In genomic region chr1:84488546-84488945, GRCm38 (mm10) we compare ENCODE assay signal across 21 mouse cellular contexts.
A peak's percentile ranks its signal among the peaks of the same experiment; 100 is the strongest.
DNase-seq lines count a peak whose midpoint lies in the region; ATAC-seq lines count a peak whose summit lies in the region.
"Had no signal": no experiment of that assay in that cellular context is flagged by ENCODE, and none has a peak within 500 bp of the region (broad histone marks: within the 10 kb centered on the region; RNA-seq: fewer than 3 reads in every experiment).

No protein-coding gene starts in this region.

- H3K4me2 ChIP-seq in hindbrain, embryonic 13.5 days: no peak overlapping the region
- no peak overlapping the region for H3K4me2 ChIP-seq in hindbrain, embryonic 11.5 days (replicated peaks; ENCODE audit: low read depth, low read length)
- no peak overlapping the region for H3K4me2 ChIP-seq in hindbrain, embryonic 15.5 days
- H3K4me2 ChIP-seq in hindbrain, embryonic 12.5 days (replicated peaks): no peak overlapping the region
- H3K4me2 ChIP-seq in midbrain, embryonic 11.5 days: no peak overlapping the region
- no peak overlapping the region for H3K4me2 ChIP-seq in midbrain, embryonic 16.5 days (ENCODE audit: low read length)
- H3K4me2 ChIP-seq: embryonic facial prominence, embryonic 13.5 days; embryonic facial prominence, embryonic 15.5 days; forebrain, embryonic 12.5 days had no signal

- 94% methylated on average over 1 of the region's 1 CpGs for WGBS in hindbrain, embryonic 13.5 days
- 90% methylated on average over 1 of the region's 1 CpGs for WGBS in hindbrain, embryonic 11.5 days
- 100% methylated on average over 1 of the region's 1 CpGs for whole genome bisulfite sequencing in hindbrain, embryonic 15.5 days
- WGBS in hindbrain, embryonic 12.5 days: 87% methylated on average over 1 of the region's 1 CpGs
- 92% methylated on average over 1 of the region's 1 CpGs for WGBS in midbrain, embryonic 11.5 days
- WGBS in midbrain, embryonic 16.5 days: 93% methylated on average over 1 of the region's 1 CpGs

- H3K27me3 ChIP-seq in hindbrain, embryonic 13.5 days: no peaks in the 10 kb centered on the region
- no peaks in the 10 kb centered on the region for H3K27me3 ChIP-seq in hindbrain, embryonic 11.5 days (ENCODE audit: control insufficient read depth, insufficient read depth, low read length)
- no peaks in the 10 kb centered on the region for H3K27me3 ChIP-seq in hindbrain, embryonic 15.5 days
- H3K27me3 ChIP-seq in hindbrain, embryonic 12.5 days: no peaks in the 10 kb centered on the region
- H3K27me3 ChIP-seq in midbrain, embryonic 11.5 days (ENCODE audit: control insufficient read depth, insufficient read depth, low read length): no peaks in the 10 kb centered on the region
- no peaks in the 10 kb centered on the region for H3K27me3 ChIP-seq in midbrain, embryonic 16.5 days (ENCODE audit: control insufficient read depth, insufficient read depth, low read depth, low read length)
- H3K27me3 ChIP-seq: embryonic facial prominence, embryonic 13.5 days; embryonic facial prominence, embryonic 15.5 days; forebrain, embryonic 12.5 days had no signal

- no peak for DNase-seq in hindbrain, embryonic 11.5 days (ENCODE audit: low spot score)
- peak; percentile 57 for DNase-seq in midbrain, embryonic 11.5 days (ENCODE audit: low spot score, missing footprints)
- DNase-seq: adrenal gland, postnatal 10 days; adrenal gland, postnatal 25 days; cerebellum, adult 11 months; cerebellum, adult 18-20 months; cerebellum, adult 8-10 months; cerebellum, adult 9-11 months; cerebellum, postnatal 14 days; cerebellum, postnatal 36 days; embryo, embryonic 11 days had no signal

- no peak overlapping the region for H3K9ac ChIP-seq in hindbrain, embryonic 13.5 days
- H3K9ac ChIP-seq in hindbrain, embryonic 11.5 days (ENCODE audit: low read depth, low read length): no peak overlapping the region
- no peak overlapping the region for H3K9ac ChIP-seq in hindbrain, embryonic 15.5 days
- no peak overlapping the region for H3K9ac ChIP-seq in hindbrain, embryonic 12.5 days
- H3K9ac ChIP-seq in midbrain, embryonic 11.5 days (ENCODE audit: low read length): no peak overlapping the region
- H3K9ac ChIP-seq in midbrain, embryonic 16.5 days (ENCODE audit: low read depth, low read length): no peak overlapping the region
- H3K9ac ChIP-seq: embryonic facial prominence, embryonic 13.5 days; embryonic facial prominence, embryonic 15.5 days; forebrain, embryonic 12.5 days had no signal

- ATAC-seq in hindbrain, embryonic 13.5 days (ENCODE audit: low FRiP score): 0 out of 2 replicates have a peak, but pooled peaks have one; percentile 65
- ATAC-seq in hindbrain, embryonic 11.5 days (ENCODE audit: low FRiP score): no peak
- ATAC-seq in hindbrain, embryonic 15.5 days (ENCODE audit: low FRiP score, low read depth): peak; percentile 13; the same call in 1 of the 2 replicates
- ATAC-seq in hindbrain, embryonic 12.5 days (ENCODE audit: low FRiP score): no peak
- no peak for ATAC-seq in midbrain, embryonic 11.5 days (ENCODE audit: low FRiP score)
- ATAC-seq in midbrain, embryonic 16.5 days: no peak
- ATAC-seq: forebrain, embryonic 14.5 days had no signal

- H3K9me3 ChIP-seq in hindbrain, embryonic 13.5 days: no peaks in the 10 kb centered on the region
- no peaks in the 10 kb centered on the region for H3K9me3 ChIP-seq in hindbrain, embryonic 11.5 days (ENCODE audit: control insufficient read depth, low read length)
- no peaks in the 10 kb centered on the region for H3K9me3 ChIP-seq in hindbrain, embryonic 15.5 days
- H3K9me3 ChIP-seq in hindbrain, embryonic 12.5 days (replicated peaks): no peaks in the 10 kb centered on the region
- no peaks in the 10 kb centered on the region for H3K9me3 ChIP-seq in midbrain, embryonic 11.5 days (ENCODE audit: control insufficient read depth, low read length)
- no peaks in the 10 kb centered on the region for H3K9me3 ChIP-seq in midbrain, embryonic 16.5 days (replicated peaks; ENCODE audit: control insufficient read depth, low read length, poor library complexity, severe bottlenecking)
- H3K9me3 ChIP-seq: embryonic facial prominence, embryonic 13.5 days; embryonic facial prominence, embryonic 15.5 days; forebrain, embryonic 10.5 days; forebrain, embryonic 12.5 days had no signal

- no peak overlapping the region for H3K27ac ChIP-seq in hindbrain, embryonic 13.5 days
- no peak overlapping the region for H3K27ac ChIP-seq in hindbrain, embryonic 11.5 days (ENCODE audit: low read depth, low read length)
- H3K27ac ChIP-seq in hindbrain, embryonic 15.5 days (replicated peaks): no peak overlapping the region
- H3K27ac ChIP-seq in hindbrain, embryonic 12.5 days: no peak overlapping the region
- no peak overlapping the region for H3K27ac ChIP-seq in midbrain, embryonic 11.5 days (ENCODE audit: low read depth, low read length)
- H3K27ac ChIP-seq in midbrain, embryonic 16.5 days (ENCODE audit: low read length): no peak overlapping the region
- H3K27ac ChIP-seq: embryonic facial prominence, embryonic 13.5 days; embryonic facial prominence, embryonic 15.5 days; forebrain, embryonic 10.5 days; forebrain, embryonic 12.5 days had no signal

- H3K36me3 ChIP-seq in hindbrain, embryonic 13.5 days: peaks cover 3% of the 10 kb centered on the region; the same call in 1 of the 2 replicates
- no peaks in the 10 kb centered on the region for H3K36me3 ChIP-seq in hindbrain, embryonic 11.5 days (ENCODE audit: control insufficient read depth, insufficient read depth, low read length)
- H3K36me3 ChIP-seq in hindbrain, embryonic 15.5 days: no peaks in the 10 kb centered on the region
- no peaks in the 10 kb centered on the region for H3K36me3 ChIP-seq in hindbrain, embryonic 12.5 days
- no peaks in the 10 kb centered on the region for H3K36me3 ChIP-seq in midbrain, embryonic 11.5 days (ENCODE audit: control insufficient read depth, insufficient read depth, low read length)
- no peaks in the 10 kb centered on the region for H3K36me3 ChIP-seq in midbrain, embryonic 16.5 days (ENCODE audit: control insufficient read depth, insufficient read depth, low read length)
- H3K36me3 ChIP-seq: embryonic facial prominence, embryonic 13.5 days; embryonic facial prominence, embryonic 15.5 days; forebrain, embryonic 10.5 days; forebrain, embryonic 12.5 days had no signal

- 0 out of 2 replicates have a peak, but pooled peaks cover 3% of the 10 kb centered on the region for H3K4me1 ChIP-seq in hindbrain, embryonic 13.5 days (replicated peaks)
- no peaks in the 10 kb centered on the region for H3K4me1 ChIP-seq in hindbrain, embryonic 11.5 days (replicated peaks; ENCODE audit: control insufficient read depth, insufficient read depth, low read length)
- peaks cover 10% of the 10 kb centered on the region; the same call in 1 of the 2 replicates for H3K4me1 ChIP-seq in hindbrain, embryonic 15.5 days (replicated peaks)
- H3K4me1 ChIP-seq in hindbrain, embryonic 12.5 days: no peaks in the 10 kb centered on the region
- no peaks in the 10 kb centered on the region for H3K4me1 ChIP-seq in midbrain, embryonic 11.5 days (ENCODE audit: control insufficient read depth, insufficient read depth, low read length)
- H3K4me1 ChIP-seq in midbrain, embryonic 16.5 days (ENCODE audit: control insufficient read depth, insufficient read depth, low read length): peaks cover 5% of the 10 kb centered on the region
- H3K4me1 ChIP-seq: embryonic facial prominence, embryonic 13.5 days; embryonic facial prominence, embryonic 15.5 days; forebrain, embryonic 10.5 days had no signal

- H3K4me3 ChIP-seq in hindbrain, embryonic 13.5 days: no peak overlapping the region
- H3K4me3 ChIP-seq in hindbrain, embryonic 11.5 days (ENCODE audit: low read depth, low read length): no peak overlapping the region
- H3K4me3 ChIP-seq in hindbrain, embryonic 15.5 days: no peak overlapping the region
- no peak overlapping the region for H3K4me3 ChIP-seq in hindbrain, embryonic 12.5 days
- H3K4me3 ChIP-seq in midbrain, embryonic 11.5 days (ENCODE audit: low read depth, low read length): no peak overlapping the region
- H3K4me3 ChIP-seq in midbrain, embryonic 16.5 days (ENCODE audit: low read depth, low read length): no peak overlapping the region
- H3K4me3 ChIP-seq: embryonic facial prominence, embryonic 13.5 days; embryonic facial prominence, embryonic 15.5 days; erythroblast, embryonic 14.5 days; forebrain, embryonic 10.5 days; forebrain, embryonic 12.5 days had no signal

Comparison
In these comparisons a context has a peak if more than half of its experiments do, and no peak if none do; other contexts are left out.
1. ATAC-seq: peak in hindbrain, embryonic 13.5 days (single experiment) and hindbrain, embryonic 15.5 days (single experiment); none in hindbrain, embryonic 11.5 days (single experiment), hindbrain, embryonic 12.5 days (single experiment), midbrain, embryonic 11.5 days (single experiment) and midbrain, embryonic 16.5 days (single experiment).